Mouse (Mus musculus) midbrain, embryonic 14.5 days (tissue): ENCODE data around the gene Dnm3. TPM values are rescaled to one million over a fixed set of nuclear protein-coding genes. Genes with fewer than 3 reads are reported as not detected.

Experiments used
- ATAC-seq: fragments of 200-750 bp; cut with Nextera tagmentation; 2 replicates; pipeline ENCODE4 v1.8.0; 2017; ENCODE audit warnings: moderate number of reproducible peaks, moderate library complexity; ENCODE audit not compliant: low FRiP score, low TSS enrichment
- DNase-seq: peaks from one replicate; pipeline ENCODE4 v3.0.0-alpha.2; 2015
- H3K27ac ChIP-seq: fragments of 300-500 bp; sonication (generic); replicated peaks from 2 replicates; pipeline ENCODE4 v1.5.1; 2014; ENCODE audit warnings: mild to moderate bottlenecking, low read depth, low read length, moderate library complexity
- H3K27me3 ChIP-seq: fragments of 300-500 bp; sonication (generic); 2 replicates; pipeline ENCODE4 v1.6.1; 2014; ENCODE audit warnings: low read length, control low read depth, mixed read lengths; ENCODE audit not compliant: control insufficient read depth, insufficient read depth
- H3K36me3 ChIP-seq: fragments of 300-500 bp; sonication (generic); 2 replicates; pipeline ENCODE4 v1.6.1; 2014; ENCODE audit warnings: low read length, control low read depth; ENCODE audit not compliant: control insufficient read depth, insufficient read depth
- H3K4me1 ChIP-seq: fragments of 300-500 bp; sonication (generic); 2 replicates; pipeline ENCODE4 v1.6.1; 2014; ENCODE audit warnings: mild to moderate bottlenecking, antibody characterized with exemption, low read length, control low read depth; ENCODE audit not compliant: control insufficient read depth, insufficient read depth
- H3K4me2 ChIP-seq: fragments of 300-500 bp; sonication (generic); 2 replicates; pipeline ENCODE4 v1.6.1; 2014; ENCODE audit warnings: mild to moderate bottlenecking, low read length, moderate library complexity
- H3K4me3 ChIP-seq: fragments of 300-500 bp; sonication (generic); replicated peaks from 2 replicates; pipeline ENCODE4 v1.5.1; 2014; ENCODE audit warnings: low read depth, low read length
- H3K9ac ChIP-seq: fragments of 300-500 bp; sonication (generic); replicated peaks from 2 replicates; pipeline ENCODE4 v1.6.1; 2014; ENCODE audit warnings: mild to moderate bottlenecking, low read length, moderate library complexity
- H3K9me3 ChIP-seq: fragments of 300-500 bp; sonication (generic); 2 replicates; pipeline ENCODE4 v1.6.1; 2016; ENCODE audit warnings: low read length, control low read depth, mixed read lengths; ENCODE audit not compliant: control insufficient read depth
- WGBS: fragments of 180-500 bp; shearing (Covaris S2); extraction: QIAGEN DNeasy Blood & Tissue Kit; methylation state at CpG from one replicate; pipeline ENCODE4 v1.1.7; 2014; 5-methylcytosine and 5-hydroxymethylcytosine counted together
- polyA plus RNA-seq: library from polyadenylated mRNA; unstranded; fragments of >200 nt; fragmentation: Nextera tagmentation; extraction: Ambion mirVana; gene quantifications from 2 replicates; pipeline ENCODE4 v1.2.1, GENCODE M21; 2014

Gene Dnm3
- polyA plus RNA-seq, 1 experiment from 2014 or later, result 62.0 TPM

- no peak overlapping the region for H3K27ac ChIP-seq
- no peak overlapping the region for H3K4me2 ChIP-seq
- 76% methylated on average over 3 of the region's 3 CpGs for WGBS
- H3K4me1 ChIP-seq, result 0 out of 2 replicates have a peak, but pooled peaks cover 3% of the 10 kb centered on the region
- 0 out of 2 replicates have a peak, but pooled peaks cover 2% of the 10 kb centered on the region for H3K9me3 ChIP-seq
- H3K27me3 ChIP-seq, result no peaks in the 10 kb centered on the region
- ATAC-seq (no peak), DNase-seq (no peak)
- no peak overlapping the region for H3K4me3 ChIP-seq
- no peak overlapping the region for H3K9ac ChIP-seq
- no peaks in the 10 kb centered on the region for H3K36me3 ChIP-seq
Measured at GRCm38 (mm10) chr1:162449161-162449909, 28.5 kb downstream of the Dnm3 start.

DNA sequence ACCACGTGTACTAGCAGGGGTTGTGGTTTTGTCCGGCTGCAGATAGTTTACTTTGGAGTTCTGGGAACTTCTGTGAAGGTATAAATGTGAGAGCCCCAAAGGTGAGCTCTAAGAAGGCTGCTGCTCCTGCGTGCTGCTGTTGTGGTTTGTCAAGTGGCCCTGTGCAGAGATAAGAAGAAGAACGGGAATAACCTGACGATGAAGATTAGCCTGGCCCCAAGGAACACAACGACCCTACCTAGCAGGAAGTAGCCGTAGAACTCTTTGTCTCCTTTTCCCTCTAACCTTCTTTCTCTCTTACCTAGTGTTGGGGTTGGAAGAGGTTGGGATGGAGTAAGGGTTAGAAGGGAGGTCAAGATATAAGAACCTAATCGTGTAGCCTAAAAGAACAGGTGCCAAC lies 33.0 kb downstream of the Dnm3 start:
- Histone ChIP-seq H3K9ac (no peak overlapping the region), H3K9me3 (no peaks in the 10 kb centered on the region), H3K36me3 (no peaks in the 10 kb centered on the region), H3K4me1 (no peaks in the 10 kb centered on the region), H3K4me3 (no peak overlapping the region), H3K27ac (no peak overlapping the region), H3K27me3 (no peaks in the 10 kb centered on the region), H3K4me2 (no peak overlapping the region)
- WGBS, result 89% methylated on average over 8 of the region's 8 CpGs
- no peak for ATAC-seq
- no peak for DNase-seq

DNA sequence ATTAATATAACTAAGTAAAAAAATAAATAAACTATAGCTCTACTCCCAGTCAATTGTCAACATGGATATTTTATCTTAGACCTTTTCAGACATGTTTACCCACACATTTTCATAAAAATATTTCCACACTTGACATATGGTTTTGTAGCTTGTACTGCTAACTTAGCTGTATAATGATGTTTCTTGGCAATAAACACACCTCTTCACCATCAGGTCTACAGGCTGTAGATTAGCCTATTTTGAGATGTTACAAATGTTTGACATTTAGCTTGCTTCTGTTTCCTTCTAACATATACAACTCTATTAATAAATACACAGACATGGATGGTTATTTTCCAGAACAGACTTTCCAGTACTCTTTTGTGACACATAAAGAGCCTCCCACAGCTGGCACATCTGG lies 38.3 kb downstream of the Dnm3 start:
- H3K9me3 ChIP-seq, result no peaks in the 10 kb centered on the region
- no peak overlapping the region for H3K9ac ChIP-seq
- H3K27me3 ChIP-seq, result no peaks in the 10 kb centered on the region
- H3K4me2 ChIP-seq, result no peak overlapping the region
- H3K4me3 ChIP-seq, result no peak overlapping the region
- H3K4me1 ChIP-seq, result no peaks in the 10 kb centered on the region
- no peak for ATAC-seq
- H3K27ac ChIP-seq, result no peak overlapping the region
- no peaks in the 10 kb centered on the region for H3K36me3 ChIP-seq
- DNase-seq, result no peak

DNA sequence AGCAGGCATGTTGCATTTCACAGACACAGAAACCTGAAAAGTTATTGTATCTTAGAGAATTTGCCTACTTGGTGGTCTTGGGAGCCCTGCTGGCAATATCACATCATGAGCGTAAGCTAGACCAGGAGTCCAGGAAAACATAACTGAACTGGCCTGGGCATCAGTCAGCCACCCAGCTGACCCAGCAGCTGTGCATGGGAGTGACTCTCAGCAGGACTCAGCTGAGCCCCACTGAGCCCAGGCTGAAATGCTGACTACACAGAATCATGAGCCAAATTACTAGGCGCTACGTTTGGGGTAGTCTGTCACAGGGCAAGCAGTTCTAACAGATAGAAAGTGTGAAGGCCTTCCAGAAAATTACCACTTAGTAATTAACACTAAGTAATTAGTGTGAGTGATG lies 41.2 kb downstream of the Dnm3 start:
- 83% methylated on average over 3 of the region's 3 CpGs for WGBS
- no peak for ATAC-seq

GRCm38 (mm10) chr1:162428904-162429303 lies 48.9 kb downstream of the Dnm3 start:
- Histone ChIP-seq H3K9me3 (0 out of 2 replicates have a peak, but pooled peaks cover 2% of the 10 kb centered on the region), H3K4me3 (no peak overlapping the region), H3K9ac (no peak overlapping the region), H3K4me1 (peaks cover 7% of the 10 kb centered on the region; the same call in 1 of the 2 replicates), H3K27me3 (no peaks in the 10 kb centered on the region), H3K36me3 (no peaks in the 10 kb centered on the region), H3K4me2 (no peak overlapping the region), H3K27ac (no peak overlapping the region)
- ATAC-seq (no peak), DNase-seq (no peak)
- 90% methylated on average over 2 of the region's 2 CpGs for WGBS

More for the DNA sequence above, 41.2 kb downstream of the Dnm3 start:
- Histone ChIP-seq H3K4me3 (no peak overlapping the region), H3K27ac (no peak overlapping the region), H3K9me3 (no peaks in the 10 kb centered on the region), H3K9ac (no peak overlapping the region), H3K4me2 (no peak overlapping the region), H3K27me3 (no peaks in the 10 kb centered on the region), H3K36me3 (no peaks in the 10 kb centered on the region), H3K4me1 (no peaks in the 10 kb centered on the region)
- DNase-seq, result no peak

DNA sequence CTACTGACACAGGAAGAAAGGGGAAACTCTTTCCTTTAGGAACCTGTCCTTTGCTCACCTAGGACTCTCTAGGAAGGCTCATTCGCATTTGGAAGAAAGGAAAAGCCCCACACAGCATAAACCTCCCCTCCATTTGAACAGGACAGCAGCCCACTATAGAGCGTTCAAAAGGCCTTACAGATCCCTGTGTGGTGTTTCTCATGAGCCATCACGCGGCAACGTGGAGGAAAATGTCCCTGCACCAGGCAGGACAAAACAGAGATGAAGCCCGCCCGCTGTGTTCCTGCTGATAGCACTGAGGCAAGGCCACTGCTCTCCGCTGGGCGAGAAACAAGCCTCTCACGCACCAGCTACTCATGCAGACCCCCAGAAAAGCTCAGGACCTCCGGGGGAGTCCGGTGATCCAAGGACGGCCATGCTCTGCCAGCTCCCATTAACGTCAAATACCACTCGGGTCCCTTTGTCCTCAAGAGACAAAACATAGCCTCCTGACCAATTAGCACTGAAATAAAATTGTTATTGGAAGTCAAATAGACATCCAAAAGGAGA lies 51.8 kb downstream of the Dnm3 start:
- Histone ChIP-seq H3K9ac (no peak overlapping the region; the same call in 1 of the 2 replicates), H3K4me2 (peak overlapping the region; percentile 9; the same call in 1 of the 2 replicates), H3K9me3 (0 out of 2 replicates have a peak, but pooled peaks cover 2% of the 10 kb centered on the region), H3K27ac (0 out of 2 replicates have a peak overlapping the region, but pooled peaks have one; percentile 32), H3K36me3 (no peaks in the 10 kb centered on the region), H3K27me3 (no peaks in the 10 kb centered on the region), H3K4me1 (peaks cover 7% of the 10 kb centered on the region; the same call in 1 of the 2 replicates), H3K4me3 (no peak overlapping the region)
- WGBS, result 10% methylated on average over 15 of the region's 15 CpGs
- DNase-seq, result peak; percentile 62
- ATAC-seq, result peak; percentile 68; the same call in 1 of the 2 replicates

DNA sequence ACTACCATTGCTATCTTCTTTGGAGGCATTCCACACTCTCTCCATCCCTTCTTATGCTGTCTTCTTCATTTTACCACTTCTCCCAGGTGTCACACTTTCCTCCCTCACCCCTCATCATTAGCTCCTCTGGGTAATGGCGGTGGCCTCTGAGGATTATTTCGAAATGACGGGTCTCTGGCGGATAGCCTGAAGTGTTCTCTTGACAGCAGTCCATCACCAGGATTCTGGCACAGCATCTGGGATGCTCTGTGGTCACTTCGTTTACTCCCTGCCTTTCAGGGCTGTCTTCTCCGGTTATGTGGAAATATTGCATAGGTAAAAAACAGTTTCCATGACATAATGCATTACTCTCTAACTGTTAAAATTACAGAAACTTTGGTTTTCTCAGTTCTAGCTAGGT lies 55.0 kb downstream of the Dnm3 start:
- ATAC-seq, result no peak
- H3K36me3 ChIP-seq, result no peaks in the 10 kb centered on the region
- 88% methylated on average over 6 of the region's 6 CpGs for WGBS
- H3K9me3 ChIP-seq, result 0 out of 2 replicates have a peak, but pooled peaks cover 2% of the 10 kb centered on the region
- H3K4me1 ChIP-seq, result peaks cover 7% of the 10 kb centered on the region; the same call in 1 of the 2 replicates
- H3K27ac ChIP-seq, result no peak overlapping the region
- H3K27me3 ChIP-seq, result no peaks in the 10 kb centered on the region
- no peak overlapping the region for H3K4me3 ChIP-seq
- H3K9ac ChIP-seq, result no peak overlapping the region
- DNase-seq, result no peak
- H3K4me2 ChIP-seq, result no peak overlapping the region

DNA sequence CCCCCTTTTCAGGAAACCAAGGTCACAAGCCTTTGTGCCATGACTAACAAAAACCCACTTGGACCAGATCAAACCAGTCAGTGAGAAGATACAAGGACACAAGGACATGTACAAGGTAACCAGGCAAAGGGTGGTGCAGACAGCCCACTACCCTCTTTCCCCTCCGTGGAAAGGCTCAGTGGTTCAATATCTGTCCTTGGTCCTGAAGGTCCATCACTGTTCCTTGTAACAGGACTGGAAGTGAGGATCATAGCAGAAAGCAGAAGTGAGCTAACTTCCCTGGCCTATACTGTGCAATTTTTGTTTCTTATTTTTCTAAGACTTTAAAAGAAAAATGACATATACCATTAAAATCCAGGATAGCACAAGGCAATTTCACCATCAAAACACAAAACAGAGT lies 64.0 kb downstream of the Dnm3 start:
- Histone ChIP-seq H3K27ac (no peak overlapping the region), H3K4me3 (no peak overlapping the region), H3K4me1 (peaks cover 9% of the 10 kb centered on the region), H3K9me3 (no peaks in the 10 kb centered on the region), H3K36me3 (no peaks in the 10 kb centered on the region), H3K4me2 (no peak overlapping the region), H3K27me3 (no peaks in the 10 kb centered on the region), H3K9ac (no peak overlapping the region)
- WGBS, result 29% methylated on average over 1 of the region's 1 CpGs
- DNase-seq (no peak), ATAC-seq (no peak)
